Mouse (Mus musculus): ENCODE data around the gene Rnase2a. TPM values are rescaled to one million over a fixed set of nuclear protein-coding genes. Genes with fewer than 3 reads are reported as not detected.
"Not testable (repeated sequence)": the region's sequence is repeated elsewhere in the genome, so short reads cannot be mapped to it uniquely, and the experiment has no call there.

The Rnase2a gene
- polyA plus RNA-seq, 2 experiments, result not detected

GRCm38 (mm10) chr14:51240899-51241298 is 15.0 kb downstream of the Rnase2a start:
- Histone ChIP-seq H3K27ac (replicated peaks; ENCODE audit: low read depth, low read length) (no peak overlapping the region), H3K9me3 (ENCODE audit: control insufficient read depth, low read length) (no peaks in the 10 kb centered on the region), H3K27me3 (ENCODE audit: control insufficient read depth, insufficient read depth, low read length) (no peaks in the 10 kb centered on the region), H3K4me2 (replicated peaks; ENCODE audit: low read depth, low read length, severe bottlenecking) (no peak overlapping the region), H3K9ac (ENCODE audit: low read depth, low read length, severe bottlenecking) (no peak overlapping the region), H3K36me3 (ENCODE audit: control insufficient read depth, insufficient read depth, low read length) (no peaks in the 10 kb centered on the region), H3K4me1 (ENCODE audit: control insufficient read depth, insufficient read depth, low read length) (no peaks in the 10 kb centered on the region), H3K4me3 (replicated peaks; ENCODE audit: low read length) (no peak overlapping the region)
- no peak for ATAC-seq (ENCODE audit: low FRiP score, low read depth)
- no peak for DNase-seq (ENCODE audit: low spot score)
- TF ChIP-seq POLR2A (IDR thresholded peaks at IDR 0.05; ENCODE audit: borderline replicate concordance, extremely low read depth, insufficient read depth, insufficient read length), result no peak

- not testable (repeated sequence) for ATAC-seq (ENCODE audit: low FRiP score, low read depth); H3K27me3 ChIP-seq (ENCODE audit: control insufficient read depth, insufficient read depth, low read length); H3K9ac ChIP-seq (ENCODE audit: low read depth, low read length, severe bottlenecking); DNase-seq (ENCODE audit: low spot score); H3K27ac ChIP-seq (replicated peaks; ENCODE audit: low read depth, low read length); H3K9me3 ChIP-seq (ENCODE audit: control insufficient read depth, low read length); H3K4me2 ChIP-seq (replicated peaks; ENCODE audit: low read depth, low read length, severe bottlenecking); H3K36me3 ChIP-seq (ENCODE audit: control insufficient read depth, insufficient read depth, low read length); H3K4me1 ChIP-seq (ENCODE audit: control insufficient read depth, insufficient read depth, low read length); H3K4me3 ChIP-seq (replicated peaks; ENCODE audit: low read length)
- WGBS, result 69% methylated on average over 1 of the region's 1 CpGs
These were observed 18.4 kb downstream of the Rnase2a start for GRCm38 (mm10) chr14:51237488-51237887.

- H3K27me3 ChIP-seq (ENCODE audit: control insufficient read depth, insufficient read depth, low read length); H3K9me3 ChIP-seq (ENCODE audit: control insufficient read depth, low read length); DNase-seq (ENCODE audit: low spot score); H3K4me2 ChIP-seq (replicated peaks; ENCODE audit: low read depth, low read length, severe bottlenecking); H3K4me1 ChIP-seq (ENCODE audit: control insufficient read depth, insufficient read depth, low read length); H3K36me3 ChIP-seq (ENCODE audit: control insufficient read depth, insufficient read depth, low read length); H3K27ac ChIP-seq (replicated peaks; ENCODE audit: low read depth, low read length); ATAC-seq (ENCODE audit: low FRiP score, low read depth); H3K9ac ChIP-seq (ENCODE audit: low read depth, low read length, severe bottlenecking); H3K4me3 ChIP-seq (replicated peaks; ENCODE audit: low read length): not testable (repeated sequence)
- 45% methylated on average over 4 of the region's 4 CpGs for WGBS
These were observed 26.3 kb downstream of the Rnase2a start for GRCm38 (mm10) chr14:51229657-51230056.

GRCm38 (mm10) chr14:51220075-51220474 is 35.8 kb downstream of the Rnase2a start:
- not testable (repeated sequence) for H3K36me3 ChIP-seq (ENCODE audit: control insufficient read depth, insufficient read depth, low read length); H3K27ac ChIP-seq (replicated peaks; ENCODE audit: low read depth, low read length); H3K27me3 ChIP-seq (ENCODE audit: control insufficient read depth, insufficient read depth, low read length); H3K4me1 ChIP-seq (ENCODE audit: control insufficient read depth, insufficient read depth, low read length); H3K4me2 ChIP-seq (replicated peaks; ENCODE audit: low read depth, low read length, severe bottlenecking); DNase-seq (ENCODE audit: low spot score); ATAC-seq (ENCODE audit: low FRiP score, low read depth); H3K9me3 ChIP-seq (ENCODE audit: control insufficient read depth, low read length); H3K4me3 ChIP-seq (replicated peaks; ENCODE audit: low read length); H3K9ac ChIP-seq (ENCODE audit: low read depth, low read length, severe bottlenecking)
- 87% methylated on average over 3 of the region's 3 CpGs for WGBS

Other genes starting within 250 kb of the Rnase2a start
- 0.13 and 0.18 TPM in 2 replicates for gene Rnase10, start 248.4 kb downstream of the Rnase2a start, polyA plus RNA-seq (2012; rRNA removed)
- not detected in 2 replicates for gene Rnase10, start 248.4 kb downstream of the Rnase2a start, polyA plus RNA-seq (2014; fragmentation: Nextera tagmentation; extraction: Ambion mirVana)
- 0.05 TPM in 1 of 2 replicates, not detected in the other for gene Rnase9, start 214.2 kb downstream of the Rnase2a start, polyA plus RNA-seq (2012; rRNA removed)
- not detected in 2 replicates for gene Rnase9, start 214.2 kb downstream of the Rnase2a start, polyA plus RNA-seq (2014; fragmentation: Nextera tagmentation; extraction: Ambion mirVana)
- not detected in 2 replicates for gene Rnase11, start 205.9 kb downstream of the Rnase2a start, polyA plus RNA-seq (2012; rRNA removed)
- not detected in 2 replicates for gene Rnase11, start 205.9 kb downstream of the Rnase2a start, polyA plus RNA-seq (2014; fragmentation: Nextera tagmentation; extraction: Ambion mirVana)
- 0.14 and 0.17 TPM in 2 replicates for gene Rnase12, start 198.5 kb downstream of the Rnase2a start, polyA plus RNA-seq (2012; rRNA removed)
- not detected in 2 replicates for gene Rnase12, start 198.5 kb downstream of the Rnase2a start, polyA plus RNA-seq (2014; fragmentation: Nextera tagmentation; extraction: Ambion mirVana)
- gene Olfr750, start 181.7 kb downstream of the Rnase2a start, polyA plus RNA-seq (2012; rRNA removed), result not detected in 2 replicates
- gene Olfr750, start 181.7 kb downstream of the Rnase2a start, polyA plus RNA-seq (2014; fragmentation: Nextera tagmentation; extraction: Ambion mirVana), result not detected in 2 replicates
- gene Rnase4, start 165.0 kb downstream of the Rnase2a start, polyA plus RNA-seq (2012; rRNA removed), result 66.2 and 67.4 TPM in 2 replicates
- 51.9 and 59.4 TPM in 2 replicates for gene Rnase4, start 165.0 kb downstream of the Rnase2a start, polyA plus RNA-seq (2014; fragmentation: Nextera tagmentation; extraction: Ambion mirVana)
- 9.7 and 13.6 TPM in 2 replicates for gene Ang, start 165.0 kb downstream of the Rnase2a start, polyA plus RNA-seq (2012; rRNA removed)
- gene Ang, start 165.0 kb downstream of the Rnase2a start, polyA plus RNA-seq (2014; fragmentation: Nextera tagmentation; extraction: Ambion mirVana), result 7.3 and 8.3 TPM in 2 replicates
- 0.04 TPM in 1 of 2 replicates, not detected in the other for gene Eddm3b, start 141.7 kb downstream of the Rnase2a start, polyA plus RNA-seq (2012; rRNA removed)
- not detected in 2 replicates for gene Eddm3b, start 141.7 kb downstream of the Rnase2a start, polyA plus RNA-seq (2014; fragmentation: Nextera tagmentation; extraction: Ambion mirVana)
- gene Rnase6, start 132.2 kb downstream of the Rnase2a start, polyA plus RNA-seq (2012; rRNA removed), result 1.1 and 1.3 TPM in 2 replicates
- 0.77 and 2.3 TPM in 2 replicates for gene Rnase6, start 132.2 kb downstream of the Rnase2a start, polyA plus RNA-seq (2014; fragmentation: Nextera tagmentation; extraction: Ambion mirVana)
- 0.47 and 0.61 TPM in 2 replicates for gene Rnase1, start 109.3 kb downstream of the Rnase2a start, polyA plus RNA-seq (2012; rRNA removed)
- 0.39 and 0.61 TPM in 2 replicates for gene Rnase1, start 109.3 kb downstream of the Rnase2a start, polyA plus RNA-seq (2014; fragmentation: Nextera tagmentation; extraction: Ambion mirVana)
- not detected in 2 replicates for gene Rnase2b, start 93.9 kb downstream of the Rnase2a start, polyA plus RNA-seq (2012; rRNA removed)
- gene Rnase2b, start 93.9 kb downstream of the Rnase2a start, polyA plus RNA-seq (2014; fragmentation: Nextera tagmentation; extraction: Ambion mirVana), result not detected in 2 replicates
- not detected in 2 replicates for gene Ang2, start 57.0 kb downstream of the Rnase2a start, polyA plus RNA-seq (2012; rRNA removed)
- not detected in 2 replicates for gene Ang2, start 57.0 kb downstream of the Rnase2a start, polyA plus RNA-seq (2014; fragmentation: Nextera tagmentation; extraction: Ambion mirVana)
- not detected in 2 replicates for gene Ear14, start 52.7 kb downstream of the Rnase2a start, polyA plus RNA-seq (2012; rRNA removed)
- not detected in 2 replicates for gene Ear14, start 52.7 kb downstream of the Rnase2a start, polyA plus RNA-seq (2014; fragmentation: Nextera tagmentation; extraction: Ambion mirVana)
- not detected in 2 replicates for gene Gm7247, start 105.6 kb upstream of the Rnase2a start, polyA plus RNA-seq (2012; rRNA removed)
- not detected in 2 replicates for gene Gm7247, start 105.6 kb upstream of the Rnase2a start, polyA plus RNA-seq (2014; fragmentation: Nextera tagmentation; extraction: Ambion mirVana)
- gene Vmn2r88, start 154.7 kb upstream of the Rnase2a start, polyA plus RNA-seq (2012; rRNA removed), result not detected in 2 replicates
- gene Vmn2r88, start 154.7 kb upstream of the Rnase2a start, polyA plus RNA-seq (2014; fragmentation: Nextera tagmentation; extraction: Ambion mirVana), result not detected in 2 replicates
- gene Vmn2r89, start 195.7 kb upstream of the Rnase2a start, polyA plus RNA-seq (2012; rRNA removed), result not detected in 2 replicates
- gene Vmn2r89, start 195.7 kb upstream of the Rnase2a start, polyA plus RNA-seq (2014; fragmentation: Nextera tagmentation; extraction: Ambion mirVana), result not detected in 2 replicates

All from limb, embryonic 14.5 days (tissue).